Mouse (Mus musculus): ENCODE data around the gene 1600014C10Rik. TPM values are rescaled to one million over a fixed set of nuclear protein-coding genes. Genes with fewer than 3 reads are reported as not detected.
A peak's percentile ranks its signal among the peaks of the same experiment; 100 is the strongest.

The 1600014C10Rik gene
- polyA plus RNA-seq, 1 experiment from 2014 or later = 9.0 TPM

DNA sequence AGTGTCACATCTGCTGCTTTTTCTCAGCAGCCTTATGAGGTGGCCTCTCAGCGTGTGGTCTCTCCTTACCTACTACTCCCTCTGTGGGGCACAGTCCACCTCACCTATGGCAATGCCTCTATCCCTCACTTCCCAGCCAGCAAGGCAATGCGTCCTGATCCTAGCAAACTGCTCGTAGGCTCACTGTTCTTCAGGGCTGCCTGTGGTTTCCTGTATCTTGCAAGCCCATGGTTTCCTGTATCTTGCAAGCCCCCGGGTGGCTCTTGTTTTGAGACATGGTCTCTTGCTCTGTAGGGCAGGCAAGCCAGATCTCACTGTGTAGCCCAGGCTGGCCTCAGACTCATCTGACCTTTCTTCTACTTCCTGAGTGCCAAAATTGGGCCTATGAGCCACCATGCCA is 3.8 kb downstream of the 1600014C10Rik start:
- DNase-seq = no peak
- peaks cover 38% of the 10 kb centered on the region for H3K4me1 ChIP-seq (replicated peaks)
- ATAC-seq (ENCODE audit: low read depth) = no peak
- no peaks in the 10 kb centered on the region for H3K27me3 ChIP-seq
- no peak overlapping the region for H3K4me3 ChIP-seq (replicated peaks)
- H3K36me3 ChIP-seq = peaks cover 6% of the 10 kb centered on the region; the same call in 1 of the 2 replicates
- 22% methylated on average over 4 of the region's 4 CpGs for WGBS (ENCODE audit: insufficient replicate concordance)
- H3K9me3 ChIP-seq (replicated peaks) = no peaks in the 10 kb centered on the region
- no peak overlapping the region for H3K9ac ChIP-seq
- H3K4me2 ChIP-seq = no peak overlapping the region
- H3K27ac ChIP-seq = 0 out of 2 replicates have a peak overlapping the region, but pooled peaks have one; percentile 40

DNA sequence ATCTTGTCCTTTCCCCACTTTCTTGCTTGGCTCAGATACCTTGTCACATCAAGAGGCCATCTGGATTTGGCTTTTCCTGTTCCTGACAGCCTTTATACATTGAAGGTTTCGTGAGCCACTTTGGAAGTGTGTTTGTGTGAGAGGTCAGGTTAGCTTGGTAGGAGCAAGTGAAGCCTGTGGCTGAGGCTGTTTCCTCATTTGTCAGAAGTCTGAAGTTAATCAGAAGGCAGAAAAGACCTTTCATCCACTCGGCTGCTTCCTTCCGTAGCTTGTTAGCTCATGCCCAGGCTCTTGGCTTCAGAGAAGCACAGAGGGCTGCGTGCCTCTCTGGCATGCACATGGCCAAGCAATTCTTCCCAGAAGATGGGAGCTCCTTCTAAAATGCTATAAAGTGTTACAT is 4.8 kb downstream of the 1600014C10Rik start:
- H3K4me3 ChIP-seq (replicated peaks) = no peak overlapping the region
- H3K4me1 ChIP-seq (replicated peaks) = peaks cover 30% of the 10 kb centered on the region
- H3K27me3 ChIP-seq = no peaks in the 10 kb centered on the region
- H3K9me3 ChIP-seq (replicated peaks) = no peaks in the 10 kb centered on the region
- 31% methylated on average over 4 of the region's 4 CpGs for WGBS (ENCODE audit: insufficient replicate concordance)
- H3K27ac ChIP-seq = 0 out of 2 replicates have a peak overlapping the region, but pooled peaks have one; percentile 34
- H3K9ac ChIP-seq = no peak overlapping the region
- DNase-seq (no peak), ATAC-seq (ENCODE audit: low read depth) (no peak)
- H3K36me3 ChIP-seq = peaks cover 6% of the 10 kb centered on the region; the same call in 1 of the 2 replicates
- H3K4me2 ChIP-seq = no peak overlapping the region

DNA sequence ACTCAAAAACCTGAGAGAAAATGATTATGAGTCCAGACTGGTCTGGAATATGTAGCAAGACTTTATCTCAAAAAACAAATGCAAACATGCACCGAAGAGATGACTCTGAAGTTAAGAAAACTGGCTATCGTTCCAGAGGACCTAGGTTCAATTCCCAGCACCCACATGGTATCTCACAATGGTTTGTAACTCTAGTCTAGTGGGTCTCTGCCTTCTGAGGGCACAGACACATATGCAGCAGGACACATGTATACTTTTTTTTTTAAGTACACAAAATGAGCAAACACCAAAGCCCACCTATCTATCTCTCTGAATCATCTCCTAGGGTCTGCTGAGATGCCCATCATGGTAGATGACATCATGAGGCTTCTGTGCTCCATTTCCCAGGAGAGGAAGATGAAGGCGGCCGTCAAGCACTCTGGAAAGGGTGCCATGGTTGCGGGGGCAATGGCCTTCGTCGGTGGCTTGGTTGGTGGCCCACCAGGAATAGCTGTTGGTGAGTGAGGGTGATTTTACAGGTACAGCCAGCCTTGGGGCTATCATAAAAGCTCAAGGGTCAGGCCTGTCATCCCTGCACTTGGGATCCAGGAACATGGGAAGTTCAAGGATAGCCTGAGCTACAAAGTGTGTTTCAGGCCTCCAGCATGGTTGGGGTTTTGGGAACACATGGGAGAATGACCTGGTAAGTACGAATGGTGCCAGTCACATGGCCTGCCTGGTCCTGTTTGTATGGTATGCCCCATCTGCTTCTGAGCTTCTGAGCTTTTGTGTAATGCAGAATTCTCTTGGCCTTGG is 5.5 kb downstream of the 1600014C10Rik start:
- Histone ChIP-seq H3K4me1 (replicated peaks) (peaks cover 23% of the 10 kb centered on the region), H3K4me3 (replicated peaks) (no peak overlapping the region), H3K36me3 (peaks cover 6% of the 10 kb centered on the region; the same call in 1 of the 2 replicates), H3K9ac (no peak overlapping the region), H3K9me3 (replicated peaks) (no peaks in the 10 kb centered on the region), H3K4me2 (no peak overlapping the region), H3K27me3 (no peaks in the 10 kb centered on the region), H3K27ac (0 out of 2 replicates have a peak overlapping the region, but pooled peaks have one; percentile 56)
- ATAC-seq (ENCODE audit: low read depth) (no peak), DNase-seq (no peak)
- 66% methylated on average over 8 of the region's 8 CpGs for WGBS (ENCODE audit: insufficient replicate concordance)

DNA sequence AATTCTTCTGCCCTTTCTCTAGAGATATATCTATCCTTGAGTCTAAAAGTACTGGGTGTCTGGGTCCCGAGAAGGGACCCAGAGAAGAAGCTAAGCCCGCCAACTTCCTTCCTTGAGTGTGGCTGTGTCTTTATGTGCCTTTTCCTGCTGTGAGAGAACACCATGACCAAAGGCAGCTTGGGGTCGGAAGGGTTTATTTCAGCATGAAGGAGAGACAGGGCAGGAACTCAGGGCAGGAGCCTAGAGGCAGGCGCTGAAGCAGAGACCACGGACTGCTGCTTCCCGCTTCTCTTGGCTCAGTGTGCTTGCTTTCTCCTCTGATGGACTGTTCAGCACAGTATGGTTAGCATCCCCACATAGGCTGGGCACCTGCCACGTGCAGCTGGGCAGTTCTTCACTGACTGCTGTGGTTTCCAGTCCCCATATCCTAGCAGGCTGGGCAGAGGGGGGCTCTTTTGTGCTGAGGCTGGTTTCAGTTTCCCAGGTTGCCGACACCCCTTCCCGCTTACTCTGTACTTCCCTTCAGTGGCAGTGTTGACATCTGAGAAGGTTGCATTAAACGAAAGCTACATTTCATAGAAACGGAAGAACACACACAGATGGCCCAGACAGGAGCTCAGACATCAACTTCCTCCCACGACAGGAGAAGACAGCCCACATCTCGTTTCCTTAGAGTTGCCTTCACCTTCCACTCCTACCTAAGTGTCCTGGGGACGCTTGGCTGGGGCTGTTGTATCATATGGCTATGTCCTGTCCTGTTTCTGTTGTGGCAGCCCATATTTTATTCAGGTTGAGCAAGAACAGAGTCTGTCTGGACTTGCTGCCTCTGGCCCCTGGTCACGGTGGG is 6.3 kb downstream of the 1600014C10Rik start:
- ATAC-seq (ENCODE audit: low read depth) (0 out of 2 replicates have a peak, but pooled peaks have one; percentile 23), DNase-seq (no peak)
- Histone ChIP-seq H3K4me1 (replicated peaks) (peaks cover 16% of the 10 kb centered on the region), H3K9me3 (replicated peaks) (no peaks in the 10 kb centered on the region), H3K4me2 (peak overlapping the region; percentile 15; the same call in 1 of the 2 replicates), H3K36me3 (peaks cover 6% of the 10 kb centered on the region; the same call in 1 of the 2 replicates), H3K4me3 (replicated peaks) (no peak overlapping the region), H3K9ac (no peak overlapping the region), H3K27ac (peak overlapping the region; percentile 56; the same call in 1 of the 2 replicates), H3K27me3 (no peaks in the 10 kb centered on the region)
- WGBS (ENCODE audit: insufficient replicate concordance) = 36% methylated on average over 15 of the region's 15 CpGs

DNA sequence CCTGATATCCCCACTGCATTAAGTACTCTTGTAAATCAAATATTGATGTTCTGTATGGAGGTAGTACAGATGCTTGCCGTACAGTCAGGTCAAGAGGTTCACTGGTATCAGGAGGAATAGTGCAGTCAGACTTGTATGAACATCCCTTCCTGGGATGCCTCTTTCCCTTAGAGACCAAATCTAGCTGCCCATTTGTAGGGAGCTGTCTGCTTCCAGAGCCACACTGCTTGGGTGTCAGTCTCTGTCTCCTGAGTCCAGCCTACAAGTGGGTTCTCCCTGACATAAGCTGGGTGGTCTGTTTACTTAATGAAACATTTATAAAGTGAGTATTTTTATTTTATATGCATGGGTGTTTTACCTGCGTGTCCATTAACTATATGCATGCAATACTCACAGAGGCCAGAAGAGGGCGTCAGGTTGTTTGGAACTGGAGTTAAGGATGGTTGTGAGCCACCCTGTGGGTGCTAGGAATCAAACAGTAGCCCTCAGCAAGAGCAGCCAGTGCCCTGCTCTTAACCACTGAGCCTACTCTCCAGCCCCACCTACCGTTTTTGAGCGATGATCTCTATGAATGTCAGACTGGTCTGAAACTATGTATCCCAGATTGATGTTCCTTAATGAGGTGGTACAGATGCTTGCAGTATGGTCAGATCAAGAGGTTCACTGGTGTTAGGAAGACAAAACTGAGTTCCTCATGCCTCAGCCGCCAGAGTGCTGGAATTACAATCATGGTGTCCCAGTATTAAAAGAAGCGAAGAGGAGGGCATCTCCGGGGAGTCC is 7.2 kb downstream of the 1600014C10Rik start:
- Histone ChIP-seq H3K27ac (no peak overlapping the region), H3K4me3 (replicated peaks) (no peak overlapping the region), H3K9me3 (replicated peaks) (no peaks in the 10 kb centered on the region), H3K36me3 (peaks cover 6% of the 10 kb centered on the region; the same call in 1 of the 2 replicates), H3K27me3 (no peaks in the 10 kb centered on the region), H3K4me1 (replicated peaks) (peaks cover 7% of the 10 kb centered on the region), H3K9ac (no peak overlapping the region), H3K4me2 (no peak overlapping the region)
- ATAC-seq (ENCODE audit: low read depth) = no peak
- DNase-seq = no peak
- WGBS (ENCODE audit: insufficient replicate concordance) = 77% methylated on average over 8 of the region's 8 CpGs

DNA sequence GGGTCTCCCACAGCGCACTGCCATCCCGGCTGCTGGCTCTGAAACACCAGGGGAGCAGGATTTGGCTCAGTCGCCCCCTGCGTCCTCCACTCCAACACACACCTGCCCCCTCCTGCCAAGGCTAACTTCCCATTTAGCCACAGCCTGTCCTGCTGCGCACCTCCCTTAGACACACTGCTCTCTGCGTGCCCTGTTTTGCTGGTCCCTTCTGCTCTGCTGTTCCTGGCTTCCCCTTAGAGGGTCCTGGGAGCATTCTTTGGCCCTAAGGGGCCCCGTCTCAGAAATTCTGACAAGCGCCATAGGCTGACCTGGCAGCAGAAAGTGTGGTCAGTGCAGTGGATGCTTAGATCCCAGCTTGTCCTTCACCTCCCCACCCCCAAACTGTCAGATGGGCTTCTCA is 8.1 kb downstream of the 1600014C10Rik start:
- no peaks in the 10 kb centered on the region for H3K27me3 ChIP-seq
- peaks cover 6% of the 10 kb centered on the region; the same call in 1 of the 2 replicates for H3K4me1 ChIP-seq (replicated peaks)
- H3K9me3 ChIP-seq (replicated peaks) = no peaks in the 10 kb centered on the region
- no peak overlapping the region for H3K4me2 ChIP-seq
- WGBS (ENCODE audit: insufficient replicate concordance) = 78% methylated on average over 8 of the region's 8 CpGs
- H3K27ac ChIP-seq = no peak overlapping the region
- no peak overlapping the region for H3K9ac ChIP-seq
- H3K4me3 ChIP-seq (replicated peaks) = no peak overlapping the region
- no peak for ATAC-seq (ENCODE audit: low read depth)
- no peak for DNase-seq
- H3K36me3 ChIP-seq = peaks cover 6% of the 10 kb centered on the region; the same call in 1 of the 2 replicates

DNA sequence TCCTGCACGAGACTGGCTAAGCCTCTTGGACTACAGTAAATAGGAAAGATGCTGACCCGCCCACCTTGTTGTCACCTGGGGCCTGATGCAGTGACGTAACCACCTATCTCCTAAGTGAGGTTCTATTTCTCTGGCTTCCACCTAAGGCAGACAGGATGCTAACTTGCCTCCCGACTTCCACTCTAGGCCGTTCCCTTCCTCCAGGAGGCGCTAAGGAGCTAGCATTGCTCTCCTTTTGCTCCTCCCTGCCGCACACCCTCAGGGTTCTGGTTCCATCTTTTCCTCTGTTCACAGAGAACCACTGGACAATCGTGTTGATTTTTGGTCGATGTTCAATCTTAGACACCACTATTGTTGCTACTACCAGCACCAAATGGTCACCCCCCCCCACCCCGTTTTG is 8.6 kb downstream of the 1600014C10Rik start:
- DNase-seq = no peak
- no peaks in the 10 kb centered on the region for H3K27me3 ChIP-seq
- H3K27ac ChIP-seq = no peak overlapping the region
- no peak overlapping the region for H3K9ac ChIP-seq
- no peaks in the 10 kb centered on the region for H3K9me3 ChIP-seq (replicated peaks)
- peaks cover 6% of the 10 kb centered on the region; the same call in 1 of the 2 replicates for H3K36me3 ChIP-seq
- H3K4me2 ChIP-seq = no peak overlapping the region
- 54% methylated on average over 10 of the region's 10 CpGs for WGBS (ENCODE audit: insufficient replicate concordance)
- no peak for ATAC-seq (ENCODE audit: low read depth)
- H3K4me3 ChIP-seq (replicated peaks) = no peak overlapping the region
- H3K4me1 ChIP-seq (replicated peaks) = peaks cover 6% of the 10 kb centered on the region; the same call in 1 of the 2 replicates

DNA sequence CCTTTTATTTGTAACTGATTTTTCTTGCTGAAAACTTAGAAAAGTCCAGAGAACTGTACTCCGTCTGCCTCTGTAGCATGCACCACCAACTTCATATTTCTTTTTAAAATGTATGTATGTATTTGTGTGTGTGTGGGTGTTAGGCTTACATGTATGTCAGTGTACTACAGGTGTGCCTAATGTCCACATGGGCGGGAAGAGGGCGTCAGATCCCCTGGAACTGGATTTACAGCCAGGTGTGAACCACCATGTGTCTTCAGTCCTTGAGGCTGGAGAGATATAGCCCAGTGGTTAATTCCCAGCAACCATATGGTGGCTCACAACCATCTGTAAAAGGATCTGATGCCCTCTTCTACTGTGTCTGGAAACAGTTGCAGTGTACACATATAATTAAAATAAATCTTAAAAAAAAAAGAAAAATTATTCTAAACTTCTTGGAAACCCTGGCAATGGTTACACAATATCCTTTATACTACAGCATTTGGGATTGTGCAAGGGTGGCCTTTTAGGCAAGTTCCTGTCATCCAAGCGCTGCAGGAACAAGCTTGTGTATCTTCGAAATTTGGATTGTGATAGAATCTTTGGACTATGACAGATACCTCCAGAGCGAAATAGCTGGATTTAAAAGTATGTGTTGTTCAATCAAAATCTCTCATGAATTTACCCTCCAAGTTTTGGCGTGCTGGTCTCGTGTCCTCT is 17.0 kb downstream of the 1600014C10Rik start:
- ATAC-seq (ENCODE audit: low read depth) = no peak
- Histone ChIP-seq H3K4me1 (replicated peaks) (peaks cover 5% of the 10 kb centered on the region; the same call in 1 of the 2 replicates), H3K9me3 (replicated peaks) (0 out of 2 replicates have a peak, but pooled peaks cover 5% of the 10 kb centered on the region), H3K4me3 (replicated peaks) (no peak overlapping the region), H3K27ac (no peak overlapping the region), H3K36me3 (no peaks in the 10 kb centered on the region; the same call in 1 of the 2 replicates), H3K27me3 (no peaks in the 10 kb centered on the region), H3K4me2 (peak overlapping the region; percentile 30; the same call in 1 of the 2 replicates), H3K9ac (no peak overlapping the region)
- 51% methylated on average over 8 of the region's 8 CpGs for WGBS (ENCODE audit: insufficient replicate concordance)
- DNase-seq = no peak

DNA sequence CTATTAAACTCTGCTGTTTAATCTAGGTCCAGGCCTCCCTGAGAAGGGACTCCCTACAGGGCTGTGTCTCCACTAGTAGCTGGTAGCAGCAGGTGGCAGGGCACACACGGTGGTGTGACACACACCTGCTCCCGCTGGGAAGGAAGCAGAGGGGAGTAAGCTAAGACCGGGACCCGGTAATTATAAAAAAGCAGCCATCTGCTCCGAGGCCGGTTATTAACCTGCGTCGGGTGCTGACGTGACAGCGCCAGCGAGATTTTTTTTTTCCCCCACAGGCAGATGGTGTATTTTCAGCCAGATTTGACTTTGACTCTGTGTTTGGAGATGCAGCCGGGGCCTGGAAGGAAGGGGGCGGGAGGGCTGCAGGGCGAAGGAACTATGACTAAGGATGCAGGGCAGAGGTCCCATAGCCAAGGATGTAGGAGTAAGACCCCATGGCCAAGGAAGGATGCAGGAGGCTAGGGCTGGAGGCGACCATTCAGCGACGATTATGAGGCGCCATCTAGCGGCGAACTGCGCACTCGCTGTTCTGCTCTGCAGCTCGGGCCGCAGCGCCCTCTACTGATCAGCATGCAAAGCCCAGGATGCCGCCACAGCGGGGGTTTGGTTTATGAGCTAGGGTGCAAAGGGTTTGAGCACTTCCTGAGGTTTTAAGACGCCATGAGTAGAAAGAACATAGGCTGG is 17.7 kb downstream of the 1600014C10Rik start:
- Histone ChIP-seq H3K4me2 (peak overlapping the region; percentile 30), H3K27ac (no peak overlapping the region), H3K4me3 (replicated peaks) (no peak overlapping the region), H3K4me1 (replicated peaks) (peaks cover 5% of the 10 kb centered on the region; the same call in 1 of the 2 replicates), H3K27me3 (no peaks in the 10 kb centered on the region), H3K9me3 (replicated peaks) (0 out of 2 replicates have a peak, but pooled peaks cover 5% of the 10 kb centered on the region), H3K9ac (no peak overlapping the region), H3K36me3 (no peaks in the 10 kb centered on the region; the same call in 1 of the 2 replicates)
- ATAC-seq (ENCODE audit: low read depth) = peak; percentile 73
- WGBS (ENCODE audit: insufficient replicate concordance) = 9% methylated on average over 28 of the region's 28 CpGs
- peak; percentile 65 for DNase-seq

DNA sequence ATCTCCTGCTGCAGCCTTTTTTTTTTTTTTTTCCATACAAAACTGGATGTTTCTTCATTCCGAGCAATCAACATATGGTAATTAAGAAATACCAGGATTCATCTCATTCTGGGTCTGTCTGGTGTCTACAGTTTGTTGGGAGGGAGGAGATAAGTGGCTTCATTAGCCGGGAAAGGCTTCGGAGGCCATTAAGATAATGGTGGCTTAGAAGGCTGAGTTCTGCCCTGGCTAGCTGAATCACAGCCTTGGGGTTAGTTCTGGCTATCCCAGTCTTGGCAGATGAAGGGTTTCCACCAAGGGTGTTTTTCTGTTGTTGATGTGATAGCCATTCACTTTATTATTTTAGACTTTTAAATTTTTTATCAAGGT is 18.3 kb downstream of the 1600014C10Rik start:
- 21% methylated on average over 3 of the region's 3 CpGs for WGBS (ENCODE audit: insufficient replicate concordance)
- no peak for ATAC-seq (ENCODE audit: low read depth)

More for the DNA sequence above, 18.3 kb downstream of the 1600014C10Rik start:
- Histone ChIP-seq H3K4me3 (replicated peaks) (no peak overlapping the region), H3K9ac (no peak overlapping the region), H3K4me2 (no peak overlapping the region), H3K4me1 (replicated peaks) (peaks cover 5% of the 10 kb centered on the region; the same call in 1 of the 2 replicates), H3K9me3 (replicated peaks) (0 out of 2 replicates have a peak, but pooled peaks cover 5% of the 10 kb centered on the region), H3K36me3 (no peaks in the 10 kb centered on the region; the same call in 1 of the 2 replicates), H3K27me3 (no peaks in the 10 kb centered on the region), H3K27ac (no peak overlapping the region)
- DNase-seq = no peak

All from liver, embryonic 13.5 days (tissue).